Mouse (Mus musculus): ENCODE results near the gene Wdr60. TPM values are rescaled to one million over a fixed set of nuclear protein-coding genes. Genes with fewer than 3 reads are reported as not detected.

Wdr60 gene
- total and polyA plus RNA-seq, 3 experiments, result 13.5 to 68.6 (median 30.0) TPM

DNA sequence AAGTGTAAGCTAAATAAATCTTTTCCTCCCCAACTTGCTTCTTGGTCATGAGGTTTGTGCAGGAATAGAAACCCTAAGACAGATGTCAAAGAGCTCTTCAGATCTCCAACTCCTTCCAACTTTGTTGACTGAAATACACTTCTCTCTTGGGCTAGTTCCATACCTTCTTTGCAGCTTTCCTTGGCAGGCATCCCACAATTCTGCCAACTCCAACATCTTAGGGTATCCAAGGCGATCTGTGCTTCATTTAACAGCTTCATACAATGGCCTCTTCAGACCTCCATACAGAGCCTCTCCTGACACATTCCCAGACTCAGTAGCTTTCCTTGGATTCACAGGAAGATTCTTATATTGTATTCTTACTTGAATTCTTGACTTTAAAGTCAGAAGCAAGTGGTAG is 10.9 kb upstream of the Wdr60 start:
- H3K9me3 ChIP-seq (replicated peaks), result no peaks in the 10 kb centered on the region
- DNase-seq (ENCODE audit: low spot score) (no peak), ATAC-seq (ENCODE audit: extremely low read depth, insufficient number of reproducible peaks, low FRiP score, poor library complexity, severe bottlenecking) (no peak)
- no peaks in the 10 kb centered on the region for H3K36me3 ChIP-seq (replicated peaks)
- H3K27me3 ChIP-seq (ENCODE audit: insufficient read depth, low read length), result no peaks in the 10 kb centered on the region
- H3K4me3 ChIP-seq (ENCODE audit: low read depth, low read length), result no peak overlapping the region
- TF ChIP-seq CTCF (IDR thresholded peaks at IDR 0.05; ENCODE audit: low read depth, low read length), result no peak
- peaks cover 20% of the 10 kb centered on the region for H3K4me1 ChIP-seq (ENCODE audit: insufficient read depth, low read depth, low read length)

DNA sequence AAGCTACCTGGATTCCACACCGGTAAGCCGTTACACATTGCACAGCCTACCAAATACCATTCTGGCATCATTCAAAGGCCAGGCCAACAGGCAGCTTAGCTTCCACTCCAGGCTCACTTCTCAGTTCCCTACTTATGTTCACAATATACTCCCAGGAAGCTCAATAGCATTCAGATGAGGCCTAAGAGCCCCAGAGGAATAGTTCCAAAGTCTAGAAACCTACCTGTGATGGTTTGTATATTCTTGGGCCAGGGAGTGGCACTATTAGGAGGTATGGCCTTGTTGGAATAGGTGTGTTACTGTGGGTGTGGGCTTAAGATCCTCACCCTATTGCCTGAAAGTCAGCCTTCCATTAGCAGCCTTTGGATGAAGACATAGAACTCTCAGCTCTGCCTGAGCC is 8.2 kb upstream of the Wdr60 start:
- no peaks in the 10 kb centered on the region for H3K36me3 ChIP-seq (replicated peaks)
- H3K27me3 ChIP-seq (ENCODE audit: insufficient read depth, low read length), result no peaks in the 10 kb centered on the region
- DNase-seq (ENCODE audit: low spot score) (no peak), ATAC-seq (ENCODE audit: extremely low read depth, insufficient number of reproducible peaks, low FRiP score, poor library complexity, severe bottlenecking) (no peak)
- peaks cover 15% of the 10 kb centered on the region for H3K4me1 ChIP-seq (ENCODE audit: insufficient read depth, low read depth, low read length)
- no peaks in the 10 kb centered on the region for H3K9me3 ChIP-seq (replicated peaks)
- TF ChIP-seq TAL1 (conservative IDR thresholded peaks at IDR 0.05; ENCODE audit: low read depth, low read length) (no peak), GATA2 (IDR thresholded peaks at IDR 0.05; ENCODE audit: borderline replicate concordance, low read depth, low read length) (no peak), GATA1 (IDR thresholded peaks at IDR 0.05; ENCODE audit: borderline replicate concordance, low read length) (no peak), CTCF (IDR thresholded peaks at IDR 0.05; ENCODE audit: low read depth, low read length) (no peak), POLR2AphosphoS5 (IDR thresholded peaks at IDR 0.05; ENCODE audit: insufficient replicate concordance, low read depth, low read length) (no peak)
- H3K4me3 ChIP-seq (ENCODE audit: low read depth, low read length), result no peak overlapping the region

GRCm38 (mm10) chr12:116270538-116270937 is 7.7 kb upstream of the Wdr60 start:
- no peaks in the 10 kb centered on the region for H3K9me3 ChIP-seq (replicated peaks)
- H3K27me3 ChIP-seq (ENCODE audit: insufficient read depth, low read length), result no peaks in the 10 kb centered on the region
- TF ChIP-seq TAL1 (conservative IDR thresholded peaks at IDR 0.05; ENCODE audit: low read depth, low read length), result no peak
- no peak for TF ChIP-seq GATA2 (IDR thresholded peaks at IDR 0.05; ENCODE audit: borderline replicate concordance, low read depth, low read length)
- TF ChIP-seq POLR2AphosphoS5 (IDR thresholded peaks at IDR 0.05; ENCODE audit: insufficient replicate concordance, low read depth, low read length), result no peak
- no peak for TF ChIP-seq GATA1 (IDR thresholded peaks at IDR 0.05; ENCODE audit: borderline replicate concordance, low read length)
- TF ChIP-seq CTCF (IDR thresholded peaks at IDR 0.05; ENCODE audit: low read depth, low read length), result no peak
- peaks cover 15% of the 10 kb centered on the region for H3K4me1 ChIP-seq (ENCODE audit: insufficient read depth, low read depth, low read length)
- no peak for ATAC-seq (ENCODE audit: extremely low read depth, insufficient number of reproducible peaks, low FRiP score, poor library complexity, severe bottlenecking)
- DNase-seq (ENCODE audit: low spot score), result no peak
- H3K4me3 ChIP-seq (ENCODE audit: low read depth, low read length), result no peak overlapping the region
- no peaks in the 10 kb centered on the region for H3K36me3 ChIP-seq (replicated peaks)

- Histone ChIP-seq H3K9me3 (replicated peaks) (no peaks in the 10 kb centered on the region), H3K36me3 (replicated peaks) (no peaks in the 10 kb centered on the region), H3K27me3 (ENCODE audit: insufficient read depth, low read length) (no peaks in the 10 kb centered on the region), H3K4me3 (ENCODE audit: low read depth, low read length) (no peak overlapping the region), H3K4me1 (ENCODE audit: insufficient read depth, low read depth, low read length) (peaks cover 21% of the 10 kb centered on the region)
- ATAC-seq (ENCODE audit: extremely low read depth, insufficient number of reproducible peaks, low FRiP score, poor library complexity, severe bottlenecking) (peak; percentile 85), DNase-seq (ENCODE audit: low spot score) (no peak)
- TF ChIP-seq CTCF (IDR thresholded peaks at IDR 0.05; ENCODE audit: low read depth, low read length), result no peak
- TF ChIP-seq GATA2 (IDR thresholded peaks at IDR 0.05; ENCODE audit: borderline replicate concordance, low read depth, low read length), result no peak
- TF ChIP-seq GATA1 (IDR thresholded peaks at IDR 0.05; ENCODE audit: borderline replicate concordance, low read length), result no peak
- no peak for TF ChIP-seq POLR2AphosphoS5 (IDR thresholded peaks at IDR 0.05; ENCODE audit: insufficient replicate concordance, low read depth, low read length)
- no peak for TF ChIP-seq TAL1 (conservative IDR thresholded peaks at IDR 0.05; ENCODE audit: low read depth, low read length)
These were observed 6.6 kb upstream of the Wdr60 start for GRCm38 (mm10) chr12:116269450-116269849.

GRCm38 (mm10) chr12:116265275-116265674 is 2.5 kb upstream of the Wdr60 start:
- no peak overlapping the region for H3K4me3 ChIP-seq (ENCODE audit: low read depth, low read length)
- TF ChIP-seq CTCF (IDR thresholded peaks at IDR 0.05; ENCODE audit: low read depth, low read length), result no peak
- no peak for TF ChIP-seq GATA1 (IDR thresholded peaks at IDR 0.05; ENCODE audit: borderline replicate concordance, low read length)
- TF ChIP-seq GATA2 (IDR thresholded peaks at IDR 0.05; ENCODE audit: borderline replicate concordance, low read depth, low read length), result no peak
- TF ChIP-seq POLR2AphosphoS5 (IDR thresholded peaks at IDR 0.05; ENCODE audit: insufficient replicate concordance, low read depth, low read length), result no peak
- no peak for TF ChIP-seq TAL1 (conservative IDR thresholded peaks at IDR 0.05; ENCODE audit: low read depth, low read length)
- H3K4me1 ChIP-seq (ENCODE audit: insufficient read depth, low read depth, low read length), result peaks cover 33% of the 10 kb centered on the region
- H3K9me3 ChIP-seq (replicated peaks), result no peaks in the 10 kb centered on the region
- H3K27me3 ChIP-seq (ENCODE audit: insufficient read depth, low read length), result no peaks in the 10 kb centered on the region
- no peaks in the 10 kb centered on the region for H3K36me3 ChIP-seq (replicated peaks)
- ATAC-seq (ENCODE audit: extremely low read depth, insufficient number of reproducible peaks, low FRiP score, poor library complexity, severe bottlenecking) (no peak), DNase-seq (ENCODE audit: low spot score) (no peak)

GRCm38 (mm10) chr12:116264756-116265155 is 1.9 kb upstream of the Wdr60 start:
- H3K4me3 ChIP-seq (ENCODE audit: low read depth, low read length), result no peak overlapping the region
- H3K9me3 ChIP-seq (replicated peaks), result no peaks in the 10 kb centered on the region
- ATAC-seq (ENCODE audit: extremely low read depth, insufficient number of reproducible peaks, low FRiP score, poor library complexity, severe bottlenecking), result no peak
- peaks cover 30% of the 10 kb centered on the region for H3K4me1 ChIP-seq (ENCODE audit: insufficient read depth, low read depth, low read length)
- H3K27me3 ChIP-seq (ENCODE audit: insufficient read depth, low read length), result no peaks in the 10 kb centered on the region
- TF ChIP-seq GATA2 (IDR thresholded peaks at IDR 0.05; ENCODE audit: borderline replicate concordance, low read depth, low read length) (no peak), GATA1 (IDR thresholded peaks at IDR 0.05; ENCODE audit: borderline replicate concordance, low read length) (no peak), TAL1 (conservative IDR thresholded peaks at IDR 0.05; ENCODE audit: low read depth, low read length) (no peak), CTCF (IDR thresholded peaks at IDR 0.05; ENCODE audit: low read depth, low read length) (no peak), POLR2AphosphoS5 (IDR thresholded peaks at IDR 0.05; ENCODE audit: insufficient replicate concordance, low read depth, low read length) (no peak)
- DNase-seq (ENCODE audit: low spot score), result no peak
- H3K36me3 ChIP-seq (replicated peaks), result no peaks in the 10 kb centered on the region

DNA sequence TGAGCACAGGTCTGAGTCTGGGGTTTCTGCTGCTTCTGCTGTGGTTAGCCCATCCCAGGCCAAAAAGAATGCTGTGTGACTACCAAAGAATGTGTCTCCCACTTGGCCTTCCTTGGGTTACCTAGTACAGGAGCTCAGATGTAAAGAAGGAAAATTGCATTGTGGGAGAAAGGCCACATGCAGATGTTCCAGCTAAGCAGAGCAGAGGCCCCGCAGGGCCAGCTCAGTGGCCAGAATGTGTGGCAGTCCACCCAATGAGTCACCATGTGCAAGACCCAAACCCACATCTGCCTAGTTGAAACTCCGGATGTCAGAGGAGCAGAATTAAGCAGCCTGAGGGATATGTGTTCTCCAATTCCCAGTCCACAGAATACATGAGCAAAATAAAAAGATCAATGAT is 4.5 kb downstream of the Wdr60 start:
- no peak for DNase-seq (ENCODE audit: low spot score)
- no peak for ATAC-seq (ENCODE audit: extremely low read depth, insufficient number of reproducible peaks, low FRiP score, poor library complexity, severe bottlenecking)
- H3K36me3 ChIP-seq (replicated peaks), result peaks cover 32% of the 10 kb centered on the region
- H3K27me3 ChIP-seq (ENCODE audit: insufficient read depth, low read length), result no peaks in the 10 kb centered on the region
- TF ChIP-seq GATA1 (IDR thresholded peaks at IDR 0.05; ENCODE audit: borderline replicate concordance, low read length) (no peak), GATA2 (IDR thresholded peaks at IDR 0.05; ENCODE audit: borderline replicate concordance, low read depth, low read length) (no peak), POLR2AphosphoS5 (IDR thresholded peaks at IDR 0.05; ENCODE audit: insufficient replicate concordance, low read depth, low read length) (no peak), TAL1 (conservative IDR thresholded peaks at IDR 0.05; ENCODE audit: low read depth, low read length) (no peak)
- H3K9me3 ChIP-seq (replicated peaks), result no peaks in the 10 kb centered on the region
- H3K4me3 ChIP-seq (ENCODE audit: low read depth, low read length), result no peak overlapping the region
- H3K4me1 ChIP-seq (ENCODE audit: insufficient read depth, low read depth, low read length), result peaks cover 34% of the 10 kb centered on the region
